Mouse (Mus musculus): ENCODE measurements around the gene Smpd3. TPM values are rescaled to one million over a fixed set of nuclear protein-coding genes. Genes with fewer than 3 reads are reported as not detected.

The Smpd3 gene
- polyA plus RNA-seq, 2 experiments = 11.2 to 17.5 TPM

GRCm38 (mm10) chr8:106332498-106332897 lies 5.3 kb downstream of the Smpd3 start:
- no peak for ATAC-seq (ENCODE audit: low FRiP score, low read depth)
- no peak overlapping the region for H3K4me2 ChIP-seq (replicated peaks; ENCODE audit: low read depth, low read length, severe bottlenecking)
- H3K36me3 ChIP-seq (ENCODE audit: control insufficient read depth, insufficient read depth, low read length) = no peaks in the 10 kb centered on the region
- H3K9me3 ChIP-seq (ENCODE audit: control insufficient read depth, low read length) = no peaks in the 10 kb centered on the region
- no peak overlapping the region for H3K4me3 ChIP-seq (replicated peaks; ENCODE audit: low read length)
- no peak overlapping the region for H3K27ac ChIP-seq (replicated peaks; ENCODE audit: low read depth, low read length)
- WGBS = 50% methylated on average over 4 of the region's 4 CpGs
- no peak for DNase-seq (ENCODE audit: low spot score)
- H3K4me1 ChIP-seq (ENCODE audit: control insufficient read depth, insufficient read depth, low read length) = peaks cover 3% of the 10 kb centered on the region; the same call in 1 of the 2 replicates
- H3K27me3 ChIP-seq (ENCODE audit: control insufficient read depth, insufficient read depth, low read length) = peaks cover 27% of the 10 kb centered on the region
- no peak overlapping the region for H3K9ac ChIP-seq (ENCODE audit: low read depth, low read length, severe bottlenecking)
- no peak for TF ChIP-seq POLR2A (IDR thresholded peaks at IDR 0.05; ENCODE audit: borderline replicate concordance, extremely low read depth, insufficient read depth, insufficient read length)

- no peak for TF ChIP-seq POLR2A (IDR thresholded peaks at IDR 0.05; ENCODE audit: borderline replicate concordance, extremely low read depth, insufficient read depth, insufficient read length)
- H3K4me2 ChIP-seq (replicated peaks; ENCODE audit: low read depth, low read length, severe bottlenecking) = no peak overlapping the region
- ATAC-seq (ENCODE audit: low FRiP score, low read depth) (no peak), DNase-seq (ENCODE audit: low spot score) (no peak)
- no peak overlapping the region for H3K27ac ChIP-seq (replicated peaks; ENCODE audit: low read depth, low read length)
- H3K36me3 ChIP-seq (ENCODE audit: control insufficient read depth, insufficient read depth, low read length) = no peaks in the 10 kb centered on the region
- no peaks in the 10 kb centered on the region for H3K27me3 ChIP-seq (ENCODE audit: control insufficient read depth, insufficient read depth, low read length)
- no peaks in the 10 kb centered on the region for H3K9me3 ChIP-seq (ENCODE audit: control insufficient read depth, low read length)
- no peaks in the 10 kb centered on the region for H3K4me1 ChIP-seq (ENCODE audit: control insufficient read depth, insufficient read depth, low read length)
- H3K4me3 ChIP-seq (replicated peaks; ENCODE audit: low read length) = no peak overlapping the region
- no peak overlapping the region for H3K9ac ChIP-seq (ENCODE audit: low read depth, low read length, severe bottlenecking)
- WGBS = 85% methylated on average over 4 of the region's 4 CpGs
Observed at GRCm38 (mm10) chr8:106326624-106327023, 11.2 kb downstream of the Smpd3 start.

- Histone ChIP-seq H3K9me3 (ENCODE audit: control insufficient read depth, low read length) (no peaks in the 10 kb centered on the region), H3K27ac (replicated peaks; ENCODE audit: low read depth, low read length) (no peak overlapping the region), H3K9ac (ENCODE audit: low read depth, low read length, severe bottlenecking) (no peak overlapping the region), H3K4me3 (replicated peaks; ENCODE audit: low read length) (no peak overlapping the region), H3K4me1 (ENCODE audit: control insufficient read depth, insufficient read depth, low read length) (no peaks in the 10 kb centered on the region), H3K36me3 (ENCODE audit: control insufficient read depth, insufficient read depth, low read length) (no peaks in the 10 kb centered on the region), H3K27me3 (ENCODE audit: control insufficient read depth, insufficient read depth, low read length) (no peaks in the 10 kb centered on the region), H3K4me2 (replicated peaks; ENCODE audit: low read depth, low read length, severe bottlenecking) (no peak overlapping the region)
- no peak for TF ChIP-seq POLR2A (IDR thresholded peaks at IDR 0.05; ENCODE audit: borderline replicate concordance, extremely low read depth, insufficient read depth, insufficient read length)
- DNase-seq (ENCODE audit: low spot score) (no peak), ATAC-seq (ENCODE audit: low FRiP score, low read depth) (no peak)
- WGBS = 79% methylated on average over 7 of the region's 7 CpGs
Observed at GRCm38 (mm10) chr8:106321434-106321833, 16.4 kb downstream of the Smpd3 start.

DNA sequence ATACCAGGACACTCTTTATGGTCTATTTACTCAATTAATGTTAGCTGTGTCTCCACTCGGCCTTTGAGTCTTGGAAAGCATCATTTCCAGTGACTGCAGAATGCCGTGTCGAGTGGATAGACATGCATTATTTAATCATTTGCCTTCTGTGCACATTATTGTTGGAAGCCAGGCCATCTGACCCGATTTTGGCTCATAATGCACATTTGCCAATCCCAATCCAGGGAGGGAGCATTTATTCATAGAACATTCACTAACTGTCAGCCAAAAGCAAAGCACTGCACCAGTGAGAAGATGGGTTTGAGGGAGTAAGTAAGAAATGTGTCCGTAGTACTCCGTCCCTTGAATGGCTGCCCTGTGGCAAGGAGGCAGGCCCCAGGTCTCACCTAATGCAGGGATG lies 17.8 kb downstream of the Smpd3 start:
- no peak overlapping the region for H3K4me2 ChIP-seq (replicated peaks; ENCODE audit: low read depth, low read length, severe bottlenecking)
- DNase-seq (ENCODE audit: low spot score) = no peak
- 77% methylated on average over 6 of the region's 6 CpGs for WGBS

GRCm38 (mm10) chr8:106317091-106317490 lies 20.7 kb downstream of the Smpd3 start:
- Histone ChIP-seq H3K4me3 (replicated peaks; ENCODE audit: low read length) (no peak overlapping the region), H3K9me3 (ENCODE audit: control insufficient read depth, low read length) (no peaks in the 10 kb centered on the region), H3K27me3 (ENCODE audit: control insufficient read depth, insufficient read depth, low read length) (no peaks in the 10 kb centered on the region), H3K27ac (replicated peaks; ENCODE audit: low read depth, low read length) (no peak overlapping the region), H3K9ac (ENCODE audit: low read depth, low read length, severe bottlenecking) (no peak overlapping the region), H3K4me2 (replicated peaks; ENCODE audit: low read depth, low read length, severe bottlenecking) (no peak overlapping the region), H3K36me3 (ENCODE audit: control insufficient read depth, insufficient read depth, low read length) (no peaks in the 10 kb centered on the region), H3K4me1 (ENCODE audit: control insufficient read depth, insufficient read depth, low read length) (no peaks in the 10 kb centered on the region)
- no peak for TF ChIP-seq POLR2A (IDR thresholded peaks at IDR 0.05; ENCODE audit: borderline replicate concordance, extremely low read depth, insufficient read depth, insufficient read length)
- no peak for DNase-seq (ENCODE audit: low spot score)
- no peak for ATAC-seq (ENCODE audit: low FRiP score, low read depth)
- WGBS = 68% methylated on average over 4 of the region's 4 CpGs

More for the DNA sequence above, 17.8 kb downstream of the Smpd3 start:
- ATAC-seq (ENCODE audit: low FRiP score, low read depth) = no peak
- Histone ChIP-seq H3K4me3 (replicated peaks; ENCODE audit: low read length) (no peak overlapping the region), H3K27ac (replicated peaks; ENCODE audit: low read depth, low read length) (no peak overlapping the region), H3K9me3 (ENCODE audit: control insufficient read depth, low read length) (no peaks in the 10 kb centered on the region), H3K9ac (ENCODE audit: low read depth, low read length, severe bottlenecking) (no peak overlapping the region), H3K27me3 (ENCODE audit: control insufficient read depth, insufficient read depth, low read length) (no peaks in the 10 kb centered on the region), H3K36me3 (ENCODE audit: control insufficient read depth, insufficient read depth, low read length) (no peaks in the 10 kb centered on the region), H3K4me1 (ENCODE audit: control insufficient read depth, insufficient read depth, low read length) (no peaks in the 10 kb centered on the region)
- TF ChIP-seq POLR2A (IDR thresholded peaks at IDR 0.05; ENCODE audit: borderline replicate concordance, extremely low read depth, insufficient read depth, insufficient read length) = no peak

- Histone ChIP-seq H3K4me2 (replicated peaks; ENCODE audit: low read depth, low read length, severe bottlenecking) (no peak overlapping the region), H3K4me1 (ENCODE audit: control insufficient read depth, insufficient read depth, low read length) (no peaks in the 10 kb centered on the region), H3K36me3 (ENCODE audit: control insufficient read depth, insufficient read depth, low read length) (no peaks in the 10 kb centered on the region), H3K9ac (ENCODE audit: low read depth, low read length, severe bottlenecking) (no peak overlapping the region), H3K9me3 (ENCODE audit: control insufficient read depth, low read length) (no peaks in the 10 kb centered on the region), H3K27me3 (ENCODE audit: control insufficient read depth, insufficient read depth, low read length) (no peaks in the 10 kb centered on the region), H3K4me3 (replicated peaks; ENCODE audit: low read length) (no peak overlapping the region), H3K27ac (replicated peaks; ENCODE audit: low read depth, low read length) (no peak overlapping the region)
- TF ChIP-seq POLR2A (IDR thresholded peaks at IDR 0.05; ENCODE audit: borderline replicate concordance, extremely low read depth, insufficient read depth, insufficient read length) = no peak
- ATAC-seq (ENCODE audit: low FRiP score, low read depth) = no peak
- no peak for DNase-seq (ENCODE audit: low spot score)
- WGBS = 71% methylated on average over 10 of the region's 10 CpGs
Observed at GRCm38 (mm10) chr8:106316506-106316905, 21.3 kb downstream of the Smpd3 start.
